Mouse (Mus musculus) forelimb bud, embryonic 11.5 days (tissue): Measurements from ENCODE around the gene Serhl.
"Not testable (repeated sequence)": the region's sequence is repeated elsewhere in the genome, so short reads cannot be mapped to it uniquely, and the experiment has no call there.

Experiments
- DNase-seq: peaks from one replicate; pipeline ENCODE4 v3.0.0-alpha.2; 2012; ENCODE audit warnings: low read depth, low spot score

Gene Serhl

DNA sequence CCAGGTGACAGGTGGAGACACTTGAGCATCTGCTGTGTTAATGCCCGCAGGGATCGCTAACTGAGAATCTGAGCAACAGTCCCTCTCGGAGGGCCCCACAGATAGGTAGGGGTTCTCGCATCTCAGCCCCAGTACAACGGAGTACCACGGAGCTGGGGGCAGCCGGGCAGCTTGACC is at the start of gene Serhl:
Gene Serhl, plus strand, starts transcription at position 78 of the 177 bp plus-strand sequence.
- no peak for DNase-seq

DNA sequence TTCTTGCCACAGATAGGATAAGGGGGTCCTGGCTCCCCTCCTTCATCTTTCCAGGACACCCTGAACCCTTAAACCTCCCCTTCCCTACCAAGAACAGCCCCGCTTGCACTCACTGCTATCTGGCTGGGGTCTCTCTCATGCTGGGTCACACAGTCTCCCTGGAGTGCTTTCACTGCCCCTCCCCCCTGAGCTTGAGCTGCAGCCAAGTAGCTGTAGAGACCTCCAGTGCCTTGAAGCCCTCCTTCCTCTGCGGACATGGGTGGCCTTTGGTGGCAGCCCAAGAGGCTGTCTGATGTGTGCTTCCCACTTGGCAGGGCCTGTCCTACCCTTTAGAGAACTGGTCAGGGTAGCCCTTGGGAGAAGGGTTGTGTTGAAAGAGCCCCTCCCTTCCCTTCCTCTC is 49.1 kb upstream of the Serhl start:
- DNase-seq: no peak

DNA sequence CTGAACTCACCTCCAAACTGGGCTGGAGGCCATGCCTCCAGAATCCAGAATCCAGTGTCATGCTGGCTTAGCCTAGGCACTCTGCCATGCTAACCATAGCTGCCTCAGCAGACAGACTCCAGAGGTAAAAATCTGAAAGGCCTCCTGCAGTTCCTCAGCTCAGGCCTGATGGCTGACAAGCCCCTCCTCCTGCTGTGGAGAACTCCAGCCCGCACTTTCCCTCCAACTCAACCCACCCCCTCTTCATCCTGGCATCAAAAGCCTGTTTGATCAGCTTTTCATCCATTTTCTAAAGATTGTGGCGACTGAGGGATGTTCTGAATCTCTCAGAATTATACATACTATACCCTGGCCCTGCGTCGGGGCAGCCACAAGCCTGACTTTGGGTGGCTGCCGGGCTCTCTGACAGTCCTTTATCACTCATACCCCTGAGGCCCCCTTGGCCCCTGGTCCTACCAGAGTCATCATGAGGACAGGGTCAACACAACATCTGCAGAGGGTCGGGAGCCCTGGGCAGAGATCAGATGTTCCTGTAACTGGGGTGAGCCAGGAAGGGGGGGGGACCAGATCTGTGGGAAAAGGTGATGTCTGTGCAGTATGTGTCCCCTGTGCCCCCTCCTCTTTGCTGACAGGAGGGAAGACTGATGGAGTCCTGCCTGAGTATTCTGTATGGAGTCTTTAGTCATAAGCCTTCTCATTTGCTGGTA is 46.5 kb upstream of the Serhl start:
- no peak for DNase-seq

DNA sequence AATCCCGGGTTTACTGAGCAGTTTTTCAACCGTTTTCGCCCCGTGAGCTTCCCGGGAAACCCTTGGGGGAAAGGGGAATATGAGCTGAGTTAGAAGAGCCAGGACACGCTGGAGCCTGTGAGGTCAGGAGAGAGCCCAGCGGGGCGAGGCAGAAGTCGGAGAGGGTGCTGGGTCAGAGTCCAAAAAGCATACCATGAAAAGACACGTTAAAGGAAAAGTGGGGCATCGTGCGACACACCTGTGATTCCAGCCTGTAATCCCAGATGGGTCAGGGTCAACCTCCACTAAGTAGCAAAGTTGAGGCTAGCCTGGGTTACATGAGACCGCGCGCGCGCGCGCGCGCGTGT is 46.0 kb upstream of the Serhl start:
- DNase-seq: no peak

DNA sequence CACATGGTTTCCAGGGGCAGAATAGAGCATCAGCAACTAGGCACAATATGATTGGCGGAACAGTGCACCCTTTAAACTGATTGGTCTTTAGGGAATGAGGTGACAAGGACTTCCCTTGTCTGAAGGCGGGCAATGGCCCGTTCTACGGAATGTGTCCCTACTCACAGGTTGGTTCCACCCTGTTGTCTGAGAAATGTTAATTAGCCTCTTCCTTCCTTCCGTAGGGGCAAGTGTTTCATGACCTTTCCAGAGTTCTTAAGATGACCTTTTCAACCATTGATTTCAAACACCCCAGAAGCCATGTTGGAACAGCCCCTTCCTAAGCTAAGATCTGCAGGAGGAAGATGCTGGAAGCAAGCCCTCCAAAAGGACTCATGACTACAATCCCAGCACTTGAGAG is 43.7 kb upstream of the Serhl start:
- DNase-seq: not testable (repeated sequence)

DNA sequence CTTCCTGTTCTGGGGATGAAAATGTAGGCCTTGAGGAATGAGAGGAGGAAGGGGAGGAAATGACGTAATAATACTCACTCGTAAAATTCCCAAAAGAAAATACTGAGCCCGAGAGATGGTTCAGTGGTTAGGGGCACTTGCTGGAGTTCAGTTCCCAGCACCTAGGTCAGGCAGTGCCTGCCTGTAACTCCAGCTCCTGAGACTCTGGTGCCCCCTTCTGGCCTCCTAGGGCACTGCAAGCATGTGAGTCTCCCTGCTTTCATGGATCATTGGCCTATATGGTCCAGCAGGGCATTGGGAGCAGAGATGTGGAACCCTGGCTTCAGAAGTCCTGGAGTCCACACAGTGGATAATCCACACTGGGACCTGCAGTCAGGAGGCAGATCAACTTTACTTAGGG is 43.0 kb upstream of the Serhl start:
- no peak for DNase-seq

DNA sequence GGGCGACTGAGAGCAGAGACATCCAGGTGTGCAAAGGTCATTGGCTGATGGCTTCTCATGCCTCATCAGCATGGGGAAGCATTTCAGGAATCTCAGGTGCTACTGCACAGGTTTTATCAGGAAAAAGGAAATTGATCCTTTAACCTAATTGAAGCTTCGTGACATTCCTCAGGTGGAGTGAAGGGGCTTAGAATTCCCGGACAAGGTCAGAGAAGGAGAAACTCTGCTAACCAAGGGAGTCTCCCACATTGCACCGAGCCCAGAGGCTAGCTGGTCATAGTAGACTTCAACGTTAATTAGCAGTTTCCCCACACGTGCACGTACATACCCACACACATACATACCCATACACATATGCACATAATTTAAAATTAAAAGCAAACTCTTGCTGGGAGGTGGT is 42.6 kb upstream of the Serhl start:
- no peak for DNase-seq

DNA sequence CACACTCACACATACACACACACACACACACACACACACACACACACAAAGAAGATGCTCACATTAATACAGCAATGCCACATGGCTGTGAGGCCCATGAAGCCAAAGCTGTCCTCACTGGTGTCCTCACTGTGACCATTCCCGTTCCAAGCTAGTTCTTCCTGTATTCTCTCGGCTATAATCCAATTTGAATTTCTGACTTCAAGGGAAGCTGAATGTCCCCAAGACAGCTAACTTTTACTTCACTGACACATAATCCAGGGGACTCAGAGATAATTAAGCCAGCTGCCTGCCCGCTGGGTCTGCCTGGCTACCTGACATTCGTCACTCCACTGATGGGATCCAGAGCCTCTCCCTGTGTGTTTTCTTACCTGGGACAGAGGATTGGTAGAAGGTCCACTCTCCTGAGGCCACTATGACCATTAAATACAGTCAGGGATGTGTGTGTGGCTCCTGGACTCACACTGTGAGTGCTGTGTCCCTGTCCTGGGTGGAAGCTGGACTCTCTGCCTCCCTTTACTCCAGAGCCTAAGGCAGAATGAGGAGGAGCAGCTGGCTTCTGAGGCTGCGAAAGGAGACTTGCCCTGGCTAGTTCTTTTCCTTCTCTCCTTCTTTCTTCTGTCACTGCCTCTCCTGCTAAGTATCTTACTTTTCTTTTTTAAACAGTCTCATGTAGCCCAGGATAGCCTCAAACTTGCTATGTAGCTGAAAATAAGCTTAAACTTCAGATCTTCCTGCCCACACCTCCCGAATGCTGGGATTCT is 36.8 kb upstream of the Serhl start:
- no peak for DNase-seq

DNA sequence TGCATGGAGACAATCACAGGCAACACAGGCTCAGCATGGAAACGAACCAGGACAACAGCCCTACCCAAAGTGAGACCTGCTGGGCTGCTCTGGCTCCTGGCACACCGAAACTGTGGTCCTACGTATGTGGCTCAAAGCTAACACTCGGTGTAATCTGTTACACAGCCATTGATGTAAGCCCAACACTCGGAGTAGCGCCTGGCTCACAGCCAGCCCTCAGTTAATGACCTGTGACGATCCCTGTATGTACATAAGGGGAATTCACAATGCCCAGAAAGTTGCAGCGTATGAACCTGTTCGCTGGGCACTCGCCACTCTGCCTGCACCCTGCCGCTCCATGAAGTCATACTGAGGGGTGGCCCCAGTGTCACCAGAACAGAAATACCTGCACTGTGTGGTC is 36.0 kb upstream of the Serhl start:
- DNase-seq: no peak

DNA sequence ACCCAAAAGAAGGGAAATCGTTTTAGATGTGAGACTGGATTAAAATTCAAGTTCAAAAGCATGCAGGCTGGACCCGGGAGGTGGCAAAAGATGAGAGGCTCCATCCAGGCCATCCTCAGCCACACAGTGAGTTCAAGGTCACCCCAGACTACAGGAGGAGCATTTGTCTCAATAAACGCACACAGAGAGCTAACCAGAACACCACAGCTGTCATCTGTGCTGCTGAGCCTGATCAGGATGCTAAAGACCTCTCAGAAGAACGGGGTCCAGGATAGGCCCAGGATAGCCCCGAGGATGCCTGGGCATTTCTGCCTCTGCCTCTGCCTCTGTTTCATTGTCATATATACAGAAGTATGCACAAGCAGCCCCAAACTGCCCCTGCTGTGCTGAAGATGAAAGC is 33.7 kb upstream of the Serhl start:
- DNase-seq: no peak

DNA sequence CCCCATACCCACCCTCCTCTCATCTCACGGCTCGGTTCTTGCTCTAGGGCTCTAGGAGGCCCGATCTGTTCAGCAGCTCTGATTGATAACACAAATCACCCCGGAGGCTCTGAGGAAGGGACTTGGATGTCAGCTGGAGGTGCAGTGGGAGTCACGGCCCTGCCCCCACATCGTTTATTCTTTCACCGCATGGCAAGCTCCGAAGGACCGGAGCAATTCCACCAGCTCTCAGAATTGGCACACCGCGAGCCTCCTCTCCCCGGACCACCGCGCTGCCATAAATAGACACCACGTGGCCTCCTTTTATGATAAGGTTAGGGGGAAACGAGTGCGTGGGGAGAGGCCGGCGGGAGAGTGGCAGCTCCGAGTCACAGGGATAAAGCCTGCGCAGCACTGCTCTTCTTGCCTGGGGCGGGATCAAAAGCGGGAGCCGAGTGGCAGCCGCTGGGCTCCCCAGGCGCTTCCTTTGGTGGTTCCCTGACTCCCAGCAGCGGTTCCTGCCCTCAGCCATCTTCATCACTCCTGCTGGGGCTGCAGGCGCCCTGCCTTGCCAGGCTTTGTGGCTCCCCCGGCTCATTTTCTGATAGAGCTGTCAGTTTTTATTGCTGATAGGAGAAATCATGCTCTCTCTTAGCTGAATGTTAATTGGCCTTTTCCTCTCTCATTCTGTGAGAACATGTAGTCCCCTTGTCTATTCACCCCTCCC is 32.8 kb upstream of the Serhl start:
- DNase-seq: no peak

DNA sequence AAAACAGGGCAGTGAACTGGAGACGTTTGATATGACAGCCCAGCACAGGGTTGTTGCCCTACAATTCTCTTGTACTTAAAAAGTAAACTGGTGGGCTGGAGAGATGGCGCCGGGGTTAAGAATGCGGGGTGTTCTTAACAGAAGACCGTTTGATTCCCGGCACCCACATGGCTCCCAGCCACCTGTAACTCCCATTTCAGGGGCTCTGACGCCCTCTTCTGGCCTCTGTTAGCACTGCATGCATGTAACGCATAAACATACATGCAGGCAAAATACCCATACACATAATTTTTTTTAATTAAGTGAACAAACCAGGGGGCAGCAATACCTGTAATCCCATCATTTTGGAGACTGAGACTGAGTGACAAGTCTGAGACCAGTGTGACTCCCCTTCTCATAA is 31.8 kb upstream of the Serhl start:
- no peak for DNase-seq

DNA sequence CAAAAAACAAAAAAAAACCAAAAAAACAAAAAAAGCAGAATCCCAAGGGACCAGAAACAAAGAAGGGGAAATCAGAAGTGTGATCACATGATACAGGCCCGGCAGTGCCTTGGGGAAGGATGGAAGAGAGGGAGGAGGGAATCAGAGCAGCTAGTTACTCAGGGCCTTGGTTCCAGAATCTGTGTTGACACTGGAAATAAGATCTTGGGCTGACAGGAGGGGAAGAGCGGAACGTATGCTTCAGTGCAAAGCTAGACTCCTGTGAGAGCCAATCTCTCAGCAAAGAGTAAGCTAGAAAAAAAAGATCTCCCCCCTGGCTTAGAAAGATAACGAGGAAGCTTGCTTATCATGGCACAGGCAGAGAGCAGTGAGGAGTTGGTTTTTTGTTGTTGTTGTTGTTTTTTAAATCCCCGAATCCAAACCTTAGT is 30.1 kb upstream of the Serhl start:
- no peak for DNase-seq

DNA sequence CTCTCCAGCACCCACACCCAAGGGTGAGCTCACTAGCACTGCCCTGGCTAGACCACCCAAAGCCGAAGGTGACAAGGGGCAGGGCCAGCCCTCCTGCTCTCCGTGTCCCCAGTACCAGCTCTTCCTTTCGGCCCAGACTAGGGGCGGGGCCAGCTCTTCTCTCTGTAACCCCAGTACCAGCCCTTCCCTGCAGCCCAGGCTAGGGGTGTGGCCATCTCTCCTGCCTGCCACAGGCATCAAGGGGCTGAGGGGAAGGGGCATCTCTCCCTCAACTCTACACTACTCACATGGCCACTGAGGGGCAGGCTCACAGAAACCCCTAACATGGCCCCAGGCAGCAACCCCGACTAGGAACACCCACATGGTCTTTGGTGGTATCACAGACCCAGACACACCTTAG is 27.6 kb upstream of the Serhl start:
- DNase-seq: no peak

DNA sequence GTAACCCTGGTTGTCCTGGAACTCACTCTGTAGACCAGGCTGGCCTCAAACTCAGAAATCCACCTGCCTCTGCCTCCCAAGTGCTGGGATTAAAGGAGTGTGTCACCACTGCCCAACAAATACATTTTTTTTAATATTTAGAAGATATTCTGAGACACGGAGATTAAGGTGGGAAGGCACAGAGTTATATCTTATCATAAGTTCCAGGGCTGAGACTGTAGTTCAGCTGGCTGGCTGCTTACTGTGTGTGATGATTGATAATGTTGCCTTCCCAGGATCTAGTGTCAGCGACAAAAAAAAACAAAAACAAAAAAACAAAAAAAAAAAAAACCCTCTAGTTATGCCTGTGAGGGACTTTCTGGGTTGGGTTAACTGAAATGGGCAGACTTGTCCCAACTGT is 26.7 kb upstream of the Serhl start:
- not testable (repeated sequence) for DNase-seq

DNA sequence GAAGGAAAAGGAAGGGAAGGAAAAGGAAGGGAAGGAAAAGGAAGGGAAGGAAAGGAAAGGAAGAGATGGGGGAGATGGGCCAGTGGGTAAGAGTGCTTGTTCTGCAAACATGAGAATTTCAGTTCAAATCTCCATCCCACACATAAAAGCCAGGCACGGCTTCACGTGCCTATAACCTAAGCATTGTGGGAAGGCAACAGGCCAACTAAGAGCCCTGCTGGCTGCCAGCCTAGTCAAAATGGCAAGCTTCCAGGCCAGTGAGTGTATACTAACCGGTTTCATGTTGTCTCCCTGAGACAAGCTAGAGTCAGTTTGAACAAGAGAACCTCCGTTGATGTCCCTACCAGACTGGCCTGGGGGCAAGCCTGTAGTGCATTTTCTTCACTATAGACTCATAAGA is 23.8 kb upstream of the Serhl start:
- DNase-seq: no peak

DNA sequence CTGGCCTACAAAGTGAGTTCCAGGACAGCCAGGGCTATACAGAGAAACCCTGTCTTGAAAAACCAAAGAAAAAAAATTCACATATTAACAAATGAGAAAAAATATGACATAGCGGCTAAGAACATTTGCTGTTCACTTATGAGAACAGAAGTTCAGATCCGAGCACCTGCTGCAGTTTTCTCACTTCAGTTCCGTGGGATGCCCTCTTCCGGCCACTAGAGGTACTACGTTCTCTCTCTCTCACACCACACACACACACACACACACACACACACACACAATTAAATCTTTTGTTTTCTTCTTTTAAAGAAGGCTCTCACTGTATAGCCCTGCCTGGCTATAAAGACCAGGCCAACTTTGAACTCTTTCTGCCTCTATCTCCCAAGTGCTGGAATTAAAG is 21.0 kb upstream of the Serhl start:
- no peak for DNase-seq

DNA sequence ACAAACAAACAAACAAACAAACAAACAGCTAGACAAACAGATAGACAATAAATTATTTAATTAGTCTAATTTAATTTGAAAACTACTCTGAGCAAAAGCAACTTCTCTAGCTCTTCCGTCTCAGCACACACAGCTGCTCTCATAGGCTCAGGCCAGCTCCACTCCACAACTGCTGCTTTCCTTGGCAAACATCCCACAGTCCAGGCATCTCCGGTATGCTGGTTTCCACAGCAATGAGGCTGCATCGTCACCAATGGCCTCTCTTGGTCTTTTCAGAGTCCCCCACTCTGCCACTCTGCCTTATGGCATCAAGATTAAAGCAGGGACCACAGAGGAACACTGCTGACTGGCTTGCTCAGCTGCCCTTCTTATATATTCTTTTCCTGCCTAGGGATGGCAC is 18.4 kb upstream of the Serhl start:
- no peak for DNase-seq

DNA sequence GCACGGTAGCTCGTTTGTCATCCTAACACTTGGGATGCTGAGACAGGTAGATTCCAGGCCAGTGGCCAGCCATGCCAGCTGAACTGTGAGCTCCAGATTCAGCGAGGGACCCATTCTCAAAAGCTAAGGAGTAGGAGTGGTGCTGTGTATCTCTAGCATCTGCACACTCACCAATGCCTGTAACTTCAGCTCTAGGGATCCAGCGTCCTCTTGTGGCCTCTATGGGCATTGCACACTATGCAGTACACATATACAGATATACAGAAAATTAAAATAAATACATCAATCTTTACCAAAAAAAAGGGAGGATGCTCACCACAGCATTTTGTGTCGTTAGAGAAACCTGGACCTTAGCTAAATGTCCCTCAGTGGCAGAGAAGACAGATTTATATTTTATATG is 17.6 kb upstream of the Serhl start:
- no peak for DNase-seq

DNA sequence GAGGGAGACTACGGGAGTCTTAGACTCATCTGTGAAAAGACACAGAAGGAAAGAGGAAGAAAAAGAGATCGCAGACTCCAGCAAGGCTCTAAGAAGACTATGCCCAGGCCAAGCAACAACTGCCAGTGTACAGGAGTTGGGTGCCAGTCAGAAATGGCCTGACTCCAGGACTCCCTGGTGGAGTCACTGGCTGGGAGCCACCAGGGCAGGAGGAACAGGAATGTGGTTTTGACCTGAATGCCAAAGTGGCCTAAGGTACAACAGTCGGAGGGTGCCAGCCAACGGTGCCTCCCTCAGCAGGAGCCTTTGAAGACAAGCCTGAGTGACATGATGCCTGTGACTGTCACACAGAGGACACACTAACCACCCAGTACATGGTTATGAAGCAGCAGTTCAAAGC is 15.1 kb upstream of the Serhl start:
- no peak for DNase-seq

DNA sequence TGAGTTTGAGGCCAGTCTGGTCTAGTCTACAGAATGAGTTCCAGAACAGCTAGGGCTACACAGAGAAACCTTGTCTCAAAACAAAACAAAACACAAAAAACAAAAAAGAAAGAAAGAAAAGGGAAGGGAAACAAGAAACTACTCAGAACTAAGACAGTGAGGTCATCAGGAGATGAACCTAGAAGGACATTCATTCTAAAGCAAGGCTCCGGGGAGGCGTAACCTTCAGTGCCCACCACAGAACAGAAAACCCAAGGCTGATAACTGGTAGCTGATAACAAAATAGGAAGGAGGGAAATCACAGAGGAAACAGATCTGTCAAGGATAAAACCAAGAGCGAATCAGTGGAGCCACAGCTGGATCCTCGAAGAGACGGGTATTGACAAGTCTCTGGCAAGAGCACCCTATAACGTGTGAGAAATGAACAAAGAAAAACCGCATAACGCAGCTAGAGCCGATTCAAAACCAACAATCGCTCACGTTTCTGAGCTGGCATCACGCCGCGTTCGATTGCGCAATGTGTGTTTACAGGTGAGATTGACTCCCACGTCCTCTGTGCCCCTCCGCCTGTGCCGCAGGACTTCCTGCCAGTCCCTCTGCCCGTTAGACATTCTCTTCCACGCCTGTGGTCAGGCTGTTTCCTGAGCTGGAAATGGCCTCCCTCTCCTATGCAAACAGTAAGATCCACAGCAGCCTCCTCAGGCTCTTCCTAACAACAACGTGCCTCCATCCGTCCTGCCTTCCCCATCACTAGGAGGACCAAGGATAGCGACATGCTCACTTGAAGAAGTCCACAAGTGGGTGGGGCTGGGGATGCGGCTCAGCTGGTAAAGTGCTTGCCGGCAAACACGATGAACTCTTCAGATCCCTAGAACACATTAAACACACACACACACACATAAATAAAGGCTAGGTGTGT is 13.4 kb upstream of the Serhl start:
- DNase-seq: no peak

DNA sequence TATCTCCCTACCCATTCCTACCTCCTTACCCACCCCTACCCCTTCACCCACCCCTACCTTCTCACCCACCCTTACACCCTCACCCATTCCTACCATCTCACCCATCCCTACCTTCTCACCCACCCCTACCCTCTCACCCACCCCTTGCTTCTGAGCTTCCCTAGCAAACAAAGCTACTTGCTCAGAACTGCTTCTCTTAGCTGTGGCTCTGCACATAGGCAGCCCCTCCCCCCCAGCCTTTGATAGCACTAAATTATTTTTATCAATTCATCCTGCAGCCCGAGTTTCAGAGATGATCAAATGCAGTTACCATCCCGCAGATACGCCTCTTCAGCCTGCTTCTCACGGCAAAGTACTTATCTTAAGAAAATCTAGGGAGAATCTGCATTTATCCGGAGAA is 5.8 kb upstream of the Serhl start:
- DNase-seq: no peak
